Mouse (Mus musculus): Measurements from ENCODE around the gene Glmp.
"Not testable (repeated sequence)": the region's sequence is repeated elsewhere in the genome, so short reads cannot be mapped to it uniquely, and the experiment has no call there.

The Glmp gene

GRCm38 (mm10) chr3:88378599-88378998 lies 53.8 kb downstream of the Glmp start, which contains the start of gene Bglap2:
TSS of gene Bglap2 (minus strand) at chr3:88378699.
- not testable (repeated sequence) for DNase-seq
